Mouse (Mus musculus): Measurements from ENCODE around the gene Gm6880. TPM values are rescaled to one million over a fixed set of nuclear protein-coding genes. Genes with fewer than 3 reads are reported as not detected.
"Not testable (repeated sequence)": the region's sequence is repeated elsewhere in the genome, so short reads cannot be mapped to it uniquely, and the experiment has no call there.

Gm6880 gene
- polyA plus RNA-seq (2012; rRNA removed), result not detected in 2 replicates

DNA sequence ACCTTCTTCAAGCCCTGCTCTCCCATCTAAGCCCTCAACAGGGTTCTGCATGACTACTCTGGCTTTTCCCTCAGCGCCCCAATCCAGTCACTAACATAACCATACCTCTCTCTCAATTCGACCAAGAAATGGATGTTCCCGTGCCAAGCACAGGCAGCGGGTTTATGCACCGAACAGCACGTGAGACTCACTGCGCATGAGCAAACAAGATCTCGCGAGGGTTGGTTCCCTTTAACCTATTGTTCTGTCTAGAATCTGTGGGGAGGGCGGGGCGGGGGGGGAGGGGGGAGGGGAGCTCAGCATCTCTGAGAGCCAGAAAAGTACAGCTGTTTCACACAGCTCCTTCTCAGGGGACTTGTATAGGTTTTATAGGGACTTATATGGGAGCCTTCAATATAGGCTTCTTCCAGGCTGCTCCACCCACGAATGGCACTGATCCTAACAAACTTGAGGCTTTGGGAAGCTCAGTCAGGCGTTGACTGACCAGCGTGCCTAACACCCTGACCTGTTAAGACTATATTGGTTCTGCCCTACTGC, at the start of gene Gm6880:
TSS of gene Gm6880 (minus strand) at position 51 of the 537 bp plus-strand sequence.
- not testable (repeated sequence) for DNase-seq (ENCODE audit: low spot score)

DNA sequence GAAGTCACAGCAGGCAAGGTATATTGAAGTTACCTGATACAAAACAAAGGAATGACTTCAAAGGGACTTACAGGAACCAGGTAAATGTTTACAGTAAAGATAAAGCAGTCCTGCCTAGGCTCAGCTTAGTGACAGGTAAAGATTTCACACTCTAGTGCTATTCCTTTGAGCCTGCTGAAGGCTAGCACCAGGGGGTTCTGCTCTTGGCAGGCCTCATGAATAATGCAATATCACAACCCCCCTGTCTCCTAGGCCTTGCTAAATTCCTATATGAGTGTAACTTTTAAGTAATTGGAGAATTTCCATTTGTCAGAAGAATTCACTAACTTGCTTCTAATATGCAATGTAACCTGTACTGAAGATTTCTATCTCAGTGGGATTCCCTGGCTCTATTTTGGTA, 36.3 kb upstream of the Gm6880 start:
- not testable (repeated sequence) for DNase-seq (ENCODE audit: low spot score)

GRCm38 (mm10) chrX:74497131-74497530, 15.9 kb upstream of the Gm6880 start:
- DNase-seq (ENCODE audit: low spot score), result no peak

- no peak for DNase-seq (ENCODE audit: low spot score)
Measured at GRCm38 (mm10) chrX:74452773-74453172, 28.4 kb downstream of the Gm6880 start.

DNA sequence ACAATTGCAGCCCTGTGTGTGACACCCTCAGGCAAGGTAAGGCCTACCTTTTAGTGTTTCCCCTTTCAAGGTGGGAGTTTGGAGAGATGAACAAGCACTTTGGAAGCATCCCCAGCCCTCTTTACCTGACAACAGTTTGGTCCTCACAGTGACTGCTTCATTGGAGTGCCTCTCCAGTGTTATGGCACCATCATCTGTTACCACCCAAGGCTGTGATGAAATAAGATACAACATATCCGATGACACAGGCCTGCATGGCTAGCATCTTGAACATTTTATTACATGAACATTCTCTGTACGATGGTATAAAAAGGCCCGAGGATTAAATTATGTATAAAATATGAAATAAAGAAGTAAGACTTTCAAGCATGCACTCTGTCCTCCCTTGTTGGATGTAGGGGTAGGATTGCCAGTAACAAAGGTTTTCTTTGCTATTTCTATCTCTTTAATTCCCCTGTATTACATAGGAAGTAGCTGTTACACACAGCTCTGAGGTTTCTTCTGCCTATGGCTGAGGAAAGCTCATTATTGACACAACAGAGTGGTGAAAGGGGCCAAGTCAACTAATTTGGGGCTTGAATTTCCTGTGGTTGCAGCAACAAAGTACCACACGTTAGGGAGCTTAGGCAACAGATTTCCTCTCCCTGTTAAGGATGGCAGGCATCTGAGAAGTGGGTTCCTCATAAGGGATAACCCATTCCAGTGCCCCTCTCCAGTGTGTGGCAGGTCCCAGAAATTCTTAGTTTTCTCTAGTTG, 29.9 kb downstream of the Gm6880 start:
- no peak for DNase-seq (ENCODE audit: low spot score)

Other genes with a start within 250 kb of the Gm6880 start
- 5,313 and 5,579 TPM in 2 replicates for gene Flna, start 231.6 kb downstream of the Gm6880 start, polyA plus RNA-seq (2012; rRNA removed)
- 92.6 and 98.0 TPM in 2 replicates for gene Emd, start 226.7 kb downstream of the Gm6880 start, polyA plus RNA-seq (2012; rRNA removed)
- gene Rpl10, start 210.6 kb downstream of the Gm6880 start, polyA plus RNA-seq (2012; rRNA removed), result 2,380 and 2,941 TPM in 2 replicates
- gene Taz, start 199.5 kb downstream of the Gm6880 start, polyA plus RNA-seq (2012; rRNA removed), result 106 and 145 TPM in 2 replicates
- 36.1 and 44.7 TPM in 2 replicates for gene Dnase1l1, start 199.1 kb downstream of the Gm6880 start, polyA plus RNA-seq (2012; rRNA removed)
- gene Atp6ap1, start 184.3 kb downstream of the Gm6880 start, polyA plus RNA-seq (2012; rRNA removed), result 213 and 234 TPM in 2 replicates
- gene Gdi1, start 176.4 kb downstream of the Gm6880 start, polyA plus RNA-seq (2012; rRNA removed), result 251 and 365 TPM in 2 replicates
- 52.5 and 63.5 TPM in 2 replicates for gene Fam50a, start 168.4 kb downstream of the Gm6880 start, polyA plus RNA-seq (2012; rRNA removed)
- 16.4 and 17.9 TPM in 2 replicates for gene Plxna3, start 152.3 kb downstream of the Gm6880 start, polyA plus RNA-seq (2012; rRNA removed)
- 67.1 and 87.5 TPM in 2 replicates for gene Lage3, start 127.8 kb downstream of the Gm6880 start, polyA plus RNA-seq (2012; rRNA removed)
- 54.3 and 66.7 TPM in 2 replicates for gene Ubl4a, start 108.2 kb downstream of the Gm6880 start, polyA plus RNA-seq (2012; rRNA removed)
- 14.1 and 18.0 TPM in 2 replicates for gene Slc10a3, start 108.0 kb downstream of the Gm6880 start, polyA plus RNA-seq (2012; rRNA removed)
- gene Fam3a, start 88.1 kb downstream of the Gm6880 start, polyA plus RNA-seq (2012; rRNA removed), result 38.3 and 40.6 TPM in 2 replicates
- 25.0 and 26.3 TPM in 2 replicates for gene Ikbkg, start 88.1 kb downstream of the Gm6880 start, polyA plus RNA-seq (2012; rRNA removed)
- gene G6pdx, start 52.2 kb downstream of the Gm6880 start, polyA plus RNA-seq (2012; rRNA removed), result 95.5 and 113 TPM in 2 replicates
- not detected in 2 replicates for gene Olfr1326-ps1, start 93.5 kb upstream of the Gm6880 start, polyA plus RNA-seq (2012; rRNA removed)
- not detected in 2 replicates for gene Olfr1325, start 111.3 kb upstream of the Gm6880 start, polyA plus RNA-seq (2012; rRNA removed)
- not detected in 2 replicates for gene Gm5640, start 164.2 kb upstream of the Gm6880 start, polyA plus RNA-seq (2012; rRNA removed)